Mouse (Mus musculus) neural tube, embryonic 12.5 days (tissue): ENCODE measurements around the gene 4930451I11Rik. TPM values are rescaled to one million over a fixed set of nuclear protein-coding genes. Genes with fewer than 3 reads are reported as not detected.

Experiments used
- ATAC-seq: fragments of 200-750 bp; cut with Nextera tagmentation; 2 replicates; pipeline ENCODE4 v1.8.0; 2017; ENCODE audit warnings: low read depth, mild to moderate bottlenecking, moderate TSS enrichment, moderate library complexity; ENCODE audit not compliant: low FRiP score
- H3K27ac ChIP-seq: fragments of 300-500 bp; sonication (generic); 2 replicates; pipeline ENCODE4 v1.5.1; 2016
- H3K27me3 ChIP-seq: fragments of 300-500 bp; sonication (generic); replicated peaks from 2 replicates; pipeline ENCODE4 v1.6.1; 2016; ENCODE audit warnings: mild to moderate bottlenecking
- H3K36me3 ChIP-seq: fragments of 300-500 bp; sonication (generic); 2 replicates; pipeline ENCODE4 v1.6.1; 2016; ENCODE audit warnings: mild to moderate bottlenecking
- H3K4me1 ChIP-seq: fragments of 300-500 bp; sonication (generic); 2 replicates; pipeline ENCODE4 v1.6.1; 2016
- H3K4me2 ChIP-seq: fragments of 300-500 bp; sonication (generic); replicated peaks from 2 replicates; pipeline ENCODE4 v1.6.1; 2016; ENCODE audit warnings: mild to moderate bottlenecking
- H3K4me3 ChIP-seq: fragments of 300-500 bp; sonication (generic); 2 replicates; pipeline ENCODE4 v1.5.1; 2016
- H3K9ac ChIP-seq: fragments of 300-500 bp; sonication (generic); 2 replicates; pipeline ENCODE4 v1.6.1; 2016; ENCODE audit warnings: mild to moderate bottlenecking
- H3K9me3 ChIP-seq: fragments of 300-500 bp; sonication (generic); 2 replicates; pipeline ENCODE4 v1.6.1; 2016; ENCODE audit warnings: mild to moderate bottlenecking
- WGBS: fragments of 180-500 bp; shearing (Covaris S2); methylation state at CpG from one replicate; pipeline ENCODE4 v1.1.7; 2016; 5-methylcytosine and 5-hydroxymethylcytosine counted together
- polyA plus RNA-seq: library from polyadenylated mRNA; unstranded; fragments of >200 nt; fragmentation: Nextera tagmentation; extraction: Ambion mirVana; gene quantifications from 2 replicates; pipeline ENCODE4 v1.2.1, GENCODE M21; 2016

Gene 4930451I11Rik
- polyA plus RNA-seq, 1 experiment from 2014 or later: not detected

GRCm38 (mm10) chr7:126786142-126786541 lies 45.3 kb downstream of the 4930451I11Rik start:
- Histone ChIP-seq H3K4me3 (no peak overlapping the region), H3K9me3 (no peaks in the 10 kb centered on the region), H3K4me1 (peaks cover 18% of the 10 kb centered on the region), H3K36me3 (peaks cover 66% of the 10 kb centered on the region), H3K9ac (no peak overlapping the region), H3K27ac (no peak overlapping the region), H3K4me2 (no peak overlapping the region), H3K27me3 (no peaks in the 10 kb centered on the region)
- ATAC-seq: no peak
- 92% methylated on average over 14 of the region's 14 CpGs for WGBS

GRCm38 (mm10) chr7:126785056-126785455 lies 46.4 kb downstream of the 4930451I11Rik start:
- H3K9ac ChIP-seq: no peak overlapping the region
- H3K36me3 ChIP-seq: peaks cover 64% of the 10 kb centered on the region
- H3K4me2 ChIP-seq: no peak overlapping the region
- WGBS: 79% methylated on average over 4 of the region's 4 CpGs
- H3K27me3 ChIP-seq: no peaks in the 10 kb centered on the region
- no peaks in the 10 kb centered on the region for H3K9me3 ChIP-seq
- H3K4me1 ChIP-seq: peaks cover 15% of the 10 kb centered on the region
- no peak overlapping the region for H3K4me3 ChIP-seq
- no peak for ATAC-seq
- H3K27ac ChIP-seq: no peak overlapping the region

- Histone ChIP-seq H3K27me3 (no peaks in the 10 kb centered on the region), H3K9ac (no peak overlapping the region), H3K4me1 (peaks cover 20% of the 10 kb centered on the region), H3K9me3 (no peaks in the 10 kb centered on the region), H3K27ac (no peak overlapping the region), H3K4me2 (no peak overlapping the region), H3K36me3 (peaks cover 58% of the 10 kb centered on the region), H3K4me3 (no peak overlapping the region)
- ATAC-seq: no peak
- WGBS: 84% methylated on average over 7 of the region's 7 CpGs
These were observed 47.0 kb downstream of the 4930451I11Rik start for GRCm38 (mm10) chr7:126784469-126784868.

GRCm38 (mm10) chr7:126782693-126783092 lies 48.7 kb downstream of the 4930451I11Rik start:
- ATAC-seq: no peak
- no peaks in the 10 kb centered on the region for H3K27me3 ChIP-seq
- WGBS: 85% methylated on average over 13 of the region's 13 CpGs
- H3K4me3 ChIP-seq: no peak overlapping the region
- H3K4me2 ChIP-seq: no peak overlapping the region
- no peak overlapping the region for H3K27ac ChIP-seq
- H3K9me3 ChIP-seq: no peaks in the 10 kb centered on the region
- peaks cover 25% of the 10 kb centered on the region for H3K4me1 ChIP-seq
- H3K36me3 ChIP-seq: peaks cover 51% of the 10 kb centered on the region
- no peak overlapping the region for H3K9ac ChIP-seq

GRCm38 (mm10) chr7:126781661-126782370 lies 49.6 kb downstream of the 4930451I11Rik start:
- no peak for ATAC-seq
- no peaks in the 10 kb centered on the region for H3K27me3 ChIP-seq
- peak overlapping the region; percentile 54; the same call in 1 of the 2 replicates for H3K9ac ChIP-seq
- no peaks in the 10 kb centered on the region for H3K9me3 ChIP-seq
- H3K36me3 ChIP-seq: peaks cover 43% of the 10 kb centered on the region
- H3K4me2 ChIP-seq: peak overlapping the region; percentile 71
- WGBS: 36% methylated on average over 11 of the region's 11 CpGs
- peaks cover 33% of the 10 kb centered on the region for H3K4me1 ChIP-seq
- peak overlapping the region; percentile 38 for H3K4me3 ChIP-seq
- H3K27ac ChIP-seq: no peak overlapping the region; the same call in 1 of the 2 replicates

- Histone ChIP-seq H3K4me2 (peak within 1 kb of the TSS; percentile 71), H3K27ac (peak within 1 kb of the TSS; percentile 62; the same call in 1 of the 2 replicates), H3K9me3 (no peaks in the 10 kb centered on the region), H3K27me3 (no peaks in the 10 kb centered on the region), H3K9ac (peak within 1 kb of the TSS; percentile 54), H3K4me3 (peak within 1 kb of the TSS; percentile 38), H3K4me1 (peaks cover 35% of the 10 kb centered on the region), H3K36me3 (peaks cover 36% of the 10 kb centered on the region)
- WGBS: 4% methylated on average over 22 of the region's 22 CpGs
- peak; percentile 23 for ATAC-seq
These were observed 50.3 kb downstream of the 4930451I11Rik start, which contains the start of gene Tbx6 for GRCm38 (mm10) chr7:126780971-126781635. Tbx6 (plus strand) TSS chr7:126781483.

Other genes starting within 250 kb of the 4930451I11Rik start
- 0.27 and 0.40 TPM in 2 replicates for gene Apobr, start 246.7 kb downstream of the 4930451I11Rik start, polyA plus RNA-seq
- 26.1 and 28.2 TPM in 2 replicates for gene Cln3, start 245.8 kb downstream of the 4930451I11Rik start, polyA plus RNA-seq
- gene Il27, start 236.7 kb downstream of the 4930451I11Rik start, polyA plus RNA-seq: not detected in 2 replicates
- 2.9 and 4.5 TPM in 2 replicates for gene Nupr1, start 200.8 kb downstream of the 4930451I11Rik start, polyA plus RNA-seq
- 40.0 and 53.2 TPM in 2 replicates for gene Sgf29, start 182.3 kb downstream of the 4930451I11Rik start, polyA plus RNA-seq
- gene Sult1a1, start 155.2 kb downstream of the 4930451I11Rik start, polyA plus RNA-seq: 0.54 and 0.79 TPM in 2 replicates
- gene Bola2, start 136.2 kb downstream of the 4930451I11Rik start, polyA plus RNA-seq: 160 and 164 TPM in 2 replicates
- gene Slx1b, start 135.9 kb downstream of the 4930451I11Rik start, polyA plus RNA-seq: 17.9 and 19.0 TPM in 2 replicates
- gene Coro1a, start 123.9 kb downstream of the 4930451I11Rik start, polyA plus RNA-seq: 70.5 and 71.5 TPM in 2 replicates
- 79.0 and 79.6 TPM in 2 replicates for gene Mapk3, start 72.0 kb downstream of the 4930451I11Rik start, polyA plus RNA-seq
- gene Gdpd3, start 65.3 kb downstream of the 4930451I11Rik start, polyA plus RNA-seq: 1.3 and 2.0 TPM in 2 replicates
- 160 and 169 TPM in 2 replicates for gene Ypel3, start 54.7 kb downstream of the 4930451I11Rik start, polyA plus RNA-seq
- gene Tbx6, start 50.2 kb downstream of the 4930451I11Rik start, polyA plus RNA-seq: 0.68 and 0.72 TPM in 2 replicates
- gene Ppp4c, start 39.1 kb downstream of the 4930451I11Rik start, polyA plus RNA-seq: 293 and 310 TPM in 2 replicates
- 21.4 and 25.8 TPM in 2 replicates for gene Fam57b, start 34.0 kb downstream of the 4930451I11Rik start, polyA plus RNA-seq
- gene Doc2a, start 15.8 kb upstream of the 4930451I11Rik start, polyA plus RNA-seq: 6.2 and 9.1 TPM in 2 replicates
- 29.1 and 33.5 TPM in 2 replicates for gene Hirip3, start 30.3 kb upstream of the 4930451I11Rik start, polyA plus RNA-seq
- 86.4 and 88.0 TPM in 2 replicates for gene Ino80e, start 30.7 kb upstream of the 4930451I11Rik start, polyA plus RNA-seq
- 57.5 and 59.1 TPM in 2 replicates for gene Taok2, start 53.1 kb upstream of the 4930451I11Rik start, polyA plus RNA-seq
- gene Tmem219, start 91.3 kb upstream of the 4930451I11Rik start, polyA plus RNA-seq: 21.7 and 22.0 TPM in 2 replicates
- gene Kctd13, start 97.2 kb upstream of the 4930451I11Rik start, polyA plus RNA-seq: 62.1 and 62.8 TPM in 2 replicates
- 2.5 and 2.8 TPM in 2 replicates for gene Asphd1, start 117.9 kb upstream of the 4930451I11Rik start, polyA plus RNA-seq
- gene Sez6l2, start 118.9 kb upstream of the 4930451I11Rik start, polyA plus RNA-seq: 17.7 and 20.0 TPM in 2 replicates
- 101 and 103 TPM in 2 replicates for gene Cdipt, start 144.3 kb upstream of the 4930451I11Rik start, polyA plus RNA-seq
- 1.1 and 1.4 TPM in 2 replicates for gene Cdiptos, start 144.5 kb upstream of the 4930451I11Rik start, polyA plus RNA-seq
- gene Mvp, start 183.0 kb upstream of the 4930451I11Rik start, polyA plus RNA-seq: 5.9 and 6.6 TPM in 2 replicates
- gene Pagr1b, start 184.8 kb upstream of the 4930451I11Rik start, polyA plus RNA-seq: not detected in 2 replicates
- 63.1 and 80.4 TPM in 2 replicates for gene Pagr1a, start 185.7 kb upstream of the 4930451I11Rik start, polyA plus RNA-seq
- gene Gm42742, start 189.5 kb upstream of the 4930451I11Rik start, polyA plus RNA-seq: 46.4 and 66.2 TPM in 2 replicates
- gene Prrt2, start 189.6 kb upstream of the 4930451I11Rik start, polyA plus RNA-seq: 5.3 and 6.2 TPM in 2 replicates
- gene Maz, start 195.4 kb upstream of the 4930451I11Rik start, polyA plus RNA-seq: 134 TPM in 2 replicates
- gene Kif22, start 210.8 kb upstream of the 4930451I11Rik start, polyA plus RNA-seq: 90.8 and 93.0 TPM in 2 replicates